Mouse (Mus musculus) urinary bladder, postnatal 25 days (tissue): ENCODE data around the gene Dohh.

Source experiments
- DNase-seq: peaks from one replicate; pipeline ENCODE4 v3.0.0; 2022; ENCODE audit warnings: low spot score

Dohh gene

GRCm38 (mm10) chr10:81356991-81357844 lies 27.0 kb upstream of the Dohh start, which contains the start of gene Mfsd12:
Gene Mfsd12, plus strand, starts transcription at chr10:81357491.
- peak; percentile 88 for DNase-seq

- no peak for DNase-seq
These were observed 26.0 kb upstream of the Dohh start for GRCm38 (mm10) chr10:81358209-81358608.

- no peak for DNase-seq
These were observed 25.4 kb upstream of the Dohh start for GRCm38 (mm10) chr10:81358841-81359240.

- DNase-seq: no peak
These were observed 23.5 kb upstream of the Dohh start for GRCm38 (mm10) chr10:81360721-81361120.

- DNase-seq: no peak
These were observed 21.8 kb upstream of the Dohh start for GRCm38 (mm10) chr10:81362336-81362949.

- no peak for DNase-seq
These were observed 20.5 kb upstream of the Dohh start for GRCm38 (mm10) chr10:81363436-81364346.

- DNase-seq: no peak
These were observed 19.6 kb upstream of the Dohh start for GRCm38 (mm10) chr10:81364666-81365065.

- no peak for DNase-seq
These were observed 19.2 kb upstream of the Dohh start for GRCm38 (mm10) chr10:81365073-81365472.

GRCm38 (mm10) chr10:81365672-81366476 lies 18.4 kb upstream of the Dohh start, which contains the start of gene 4930404N11Rik:
Gene 4930404N11Rik, minus strand, starts transcription at chr10:81365816.
- DNase-seq: no peak

- DNase-seq: no peak
These were observed 17.6 kb upstream of the Dohh start for GRCm38 (mm10) chr10:81366477-81367206.

- DNase-seq: no peak
These were observed 17.1 kb upstream of the Dohh start for GRCm38 (mm10) chr10:81367207-81367495.

- no peak for DNase-seq
These were observed 8.9 kb upstream of the Dohh start for GRCm38 (mm10) chr10:81375322-81375721.

- no peak for DNase-seq
These were observed 7.5 kb upstream of the Dohh start for GRCm38 (mm10) chr10:81376561-81377361.

- DNase-seq: no peak
These were observed 6.9 kb upstream of the Dohh start for GRCm38 (mm10) chr10:81377362-81377664.

- DNase-seq: no peak
These were observed 6.3 kb upstream of the Dohh start, which contains the start of gene Fzr1 for GRCm38 (mm10) chr10:81377793-81378552. Gene Fzr1, minus strand, starts transcription at chr10:81378516.

- peak; percentile 100 for DNase-seq
These were observed 5.6 kb upstream of the Dohh start for GRCm38 (mm10) chr10:81378553-81379182.

- DNase-seq: no peak
These were observed 5.1 kb upstream of the Dohh start for GRCm38 (mm10) chr10:81379183-81379553.

GRCm38 (mm10) chr10:81379809-81380378 lies 4.3 kb upstream of the Dohh start:
- DNase-seq: no peak

GRCm38 (mm10) chr10:81382039-81382438 lies 2.2 kb upstream of the Dohh start:
- DNase-seq: no peak
